Mouse (Mus musculus): Measurements from ENCODE around the gene Cldn20.

DNA sequence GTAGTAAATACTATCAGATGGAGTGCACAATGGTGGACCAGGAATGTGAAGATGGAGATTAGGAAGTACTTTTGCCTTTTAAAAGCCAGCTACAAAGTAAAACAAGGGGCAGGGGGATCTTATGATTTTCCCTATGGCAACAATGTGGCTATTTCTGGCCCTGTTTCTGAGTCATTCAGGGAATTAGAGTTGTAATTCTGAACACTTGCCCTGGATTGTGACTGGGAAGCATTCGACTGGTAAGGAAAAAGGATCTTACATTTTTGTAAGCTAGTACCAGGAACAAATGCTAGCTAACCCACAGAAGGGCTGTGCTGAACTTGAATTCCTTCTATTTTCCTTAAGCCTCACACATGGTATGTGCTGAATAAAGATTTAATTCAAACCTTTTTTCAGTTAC, 713 bp upstream of the Cldn20 start:
- TF ChIP-seq GATA1 (IDR thresholded peaks at IDR 0.05; ENCODE audit: borderline replicate concordance, low read length) (no peak), FLI1 (IDR thresholded peaks at IDR 0.05; ENCODE audit: low read length) (no peak)
